ENCODE assay signal across 9 mouse cellular contexts in the genomic region with DNA sequence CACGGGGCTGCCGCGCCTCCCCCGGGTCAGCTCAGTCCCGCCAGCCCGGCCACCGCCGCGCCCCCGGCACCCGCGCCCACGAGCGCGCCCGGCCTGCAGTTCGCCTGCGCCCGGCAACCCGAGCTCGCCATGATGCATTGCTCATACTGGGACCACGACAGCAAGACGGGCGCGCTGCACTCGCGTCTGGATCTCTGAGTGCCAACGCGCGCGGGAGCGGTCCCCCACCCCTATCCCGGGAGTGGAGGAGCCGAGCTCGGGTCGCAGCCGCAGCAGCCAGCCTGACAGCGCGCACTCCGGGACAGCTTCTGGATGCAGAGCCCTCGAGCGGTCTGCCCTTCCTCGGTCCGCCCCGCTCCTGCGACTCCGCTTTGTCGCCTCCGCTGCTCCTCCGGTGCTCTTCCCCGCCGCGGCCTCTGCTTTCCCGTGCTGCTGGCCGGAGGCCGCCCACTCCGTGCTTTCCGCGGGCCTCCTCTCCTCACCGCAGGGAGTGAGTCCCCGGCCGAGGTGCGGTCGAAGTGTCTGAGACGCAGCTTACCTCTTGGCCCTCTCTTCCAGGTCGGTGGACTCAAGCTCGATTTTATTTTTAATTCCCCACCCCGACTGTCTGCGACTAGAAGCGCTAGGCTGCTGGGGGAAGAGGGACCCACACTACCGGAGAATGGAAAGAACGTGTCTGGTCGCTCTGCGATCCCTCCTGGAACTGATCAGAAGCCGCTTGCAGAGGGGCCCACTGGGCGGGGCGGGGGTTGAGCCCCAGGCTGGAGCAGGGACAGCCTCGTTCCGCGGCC. TPM values are rescaled to one million over a fixed set of nuclear protein-coding genes. Genes with fewer than 3 reads are reported as not detected.
DNase-seq lines count a peak whose midpoint lies in the region; ATAC-seq and TF ChIP-seq lines count a peak whose summit lies in the region.
"Had no signal": no experiment of that assay in that cellular context is flagged by ENCODE, and none has a peak within 500 bp of the region (broad histone marks: within the 10 kb centered on the region; RNA-seq: fewer than 3 reads in every experiment).

No protein-coding gene starts in this region.

- peaks cover 96% of the 10 kb centered on the region for H3K27me3 ChIP-seq in lung, postnatal 0 days (replicated peaks; ENCODE audit: insufficient read depth, low read length)
- peaks cover 76% of the 10 kb centered on the region for H3K27me3 ChIP-seq in stomach, embryonic 14.5 days (ENCODE audit: control insufficient read depth, insufficient read depth, low read length)

- H3K4me1 ChIP-seq in lung, postnatal 0 days (ENCODE audit: insufficient read depth, low read depth, low read length): peaks cover 17% of the 10 kb centered on the region
- H3K4me1 ChIP-seq in stomach, embryonic 14.5 days (ENCODE audit: control insufficient read depth, insufficient read depth, low read length): peaks cover 17% of the 10 kb centered on the region

- TF ChIP-seq EP300 in lung, postnatal 0 days (IDR thresholded peaks at IDR 0.05): no peak

- no peaks in the 10 kb centered on the region for H3K36me3 ChIP-seq in lung, postnatal 0 days (ENCODE audit: insufficient read depth, low read length)
- H3K36me3 ChIP-seq in stomach, embryonic 14.5 days (ENCODE audit: control insufficient read depth, insufficient read depth, low read length): no peaks in the 10 kb centered on the region

- DNase-seq in lung, postnatal 0 days (ENCODE audit: low spot score): no peak
- DNase-seq in lung, adult 18-20 months: no peak
- peak; percentile 75 for DNase-seq in embryo, embryonic 9.5 days (ENCODE audit: extremely low spot score)
- DNase-seq in heart, postnatal 10 days: peak; percentile 43 to 44
- DNase-seq in liver: peak; percentile 24
- no peak for DNase-seq in left cerebral cortex, adult 11 months (ENCODE audit: low spot score)
- no peak for DNase-seq in left cerebral cortex, adult 9 months (ENCODE audit: low spot score in 2 of 2)

- TF ChIP-seq CTCF in lung, postnatal 0 days (IDR thresholded peaks at IDR 0.05): no peak

- WGBS in lung, postnatal 0 days: under 1% methylated on average over 59 of the region's 80 CpGs
- WGBS in stomach, embryonic 14.5 days: under 1% methylated on average over 76 of the region's 80 CpGs

- intact Hi-C loops in heart, postnatal 10 days (cut with DNase I): no loop called here

- H3K9me3 ChIP-seq in lung, postnatal 0 days (ENCODE audit: low read length): no peaks in the 10 kb centered on the region
- no peaks in the 10 kb centered on the region for H3K9me3 ChIP-seq in stomach, embryonic 14.5 days (ENCODE audit: control insufficient read depth, low read depth, low read length)

- H3K9ac ChIP-seq in lung, postnatal 0 days (replicated peaks; ENCODE audit: low read depth): no peak overlapping the region
- H3K9ac ChIP-seq in stomach, embryonic 14.5 days (replicated peaks; ENCODE audit: low read depth, low read length): no peak overlapping the region

- H3K4me2 ChIP-seq in lung, postnatal 0 days (replicated peaks; ENCODE audit: low read depth, low read length): peak overlapping the region; percentile 67
- peak overlapping the region; percentile 63 for H3K4me2 ChIP-seq in stomach, embryonic 14.5 days (replicated peaks; ENCODE audit: low read depth, low read length)

- peak; percentile 48 for ATAC-seq in lung, postnatal 0 days
- no peak; the same call in 1 of the 2 replicates for ATAC-seq in stomach, embryonic 14.5 days (ENCODE audit: insufficient number of reproducible peaks, insufficient read depth, low FRiP score, low read depth)

- H3K4me3 ChIP-seq in lung, postnatal 0 days (ENCODE audit: low read depth, low read length): peak overlapping the region; percentile 39
- H3K4me3 ChIP-seq in stomach, embryonic 14.5 days (ENCODE audit: low read depth, low read length): peak overlapping the region; percentile 35

- no peak overlapping the region for H3K27ac ChIP-seq in lung, postnatal 0 days (ENCODE audit: low read length)
- H3K27ac ChIP-seq in stomach, embryonic 14.5 days (ENCODE audit: low read length): no peak overlapping the region

RNA-seq across cellular contexts. Expression of gene Foxl2, which starts 1.7 kb away (rescaled TPM):
- polyA plus RNA-seq in lung, postnatal 0 days (2015; fragmentation: Nextera tagmentation; extraction: Ambion mirVana): not detected in 2 replicates
- total RNA-seq in heart, postnatal 10 days (2021): not detected
- not detected in 2 replicates for polyA plus RNA-seq in stomach, embryonic 14.5 days (2014; fragmentation: Nextera tagmentation; extraction: Ambion mirVana)
- total RNA-seq: neutrophil, adult 5-6 weeks had no signal

RNA-seq across cellular contexts. Expression of gene Faim, which starts 29.4 kb away (rescaled TPM):
- polyA plus RNA-seq in lung, postnatal 0 days (2015; fragmentation: Nextera tagmentation; extraction: Ambion mirVana): 35.3 and 38.4 TPM in 2 replicates
- total RNA-seq in heart, postnatal 10 days (2021): 1 to 10 TPM; 8.7 to 8.9 TPM
- polyA plus RNA-seq in stomach, embryonic 14.5 days (2014; fragmentation: Nextera tagmentation; extraction: Ambion mirVana): 44.0 and 44.7 TPM in 2 replicates

RNA-seq across cellular contexts. Expression of gene 7420426K07Rik, which starts 53.9 kb away (rescaled TPM):
- not detected in 2 replicates for polyA plus RNA-seq in lung, postnatal 0 days (2015; fragmentation: Nextera tagmentation; extraction: Ambion mirVana)
- total RNA-seq in heart, postnatal 10 days (2021): not detected
- polyA plus RNA-seq in stomach, embryonic 14.5 days (2014; fragmentation: Nextera tagmentation; extraction: Ambion mirVana): not detected in 2 replicates
- total RNA-seq: neutrophil, adult 5-6 weeks had no signal

Comparison
In these comparisons a context has a peak if more than half of its experiments do, and no peak if none do; other contexts are left out.
1. DNase-seq: peak in embryo, embryonic 9.5 days (single experiment), heart, postnatal 10 days (2 of 2) and liver (single experiment); none in lung, postnatal 0 days (single experiment), lung, adult 18-20 months (0 of 2), left cerebral cortex, adult 11 months (single experiment) and left cerebral cortex, adult 9 months (0 of 2).